Mouse (Mus musculus) hindbrain, embryonic 11.5 days (tissue): ENCODE results near the gene Rbp2. TPM values are rescaled to one million over a fixed set of nuclear protein-coding genes. Genes with fewer than 3 reads are reported as not detected.

Source experiments
- ATAC-seq: fragments of 200-750 bp; cut with Nextera tagmentation; 2 replicates; pipeline ENCODE4 v1.8.0; 2017; ENCODE audit warnings: mild to moderate bottlenecking, moderate TSS enrichment, moderate library complexity; ENCODE audit not compliant: low FRiP score
- DNase-seq: peaks from one replicate; pipeline ENCODE4 v3.0.0-alpha.2; 2015; ENCODE audit warnings: low spot score
- H3K27ac ChIP-seq: fragments of 300-500 bp; sonication (generic); 2 replicates; pipeline ENCODE4 v1.5.1; 2014; ENCODE audit warnings: mild to moderate bottlenecking, low read depth, low read length
- H3K27me3 ChIP-seq: fragments of 300-500 bp; sonication (generic); 2 replicates; pipeline ENCODE4 v1.6.1; 2014; ENCODE audit warnings: mild to moderate bottlenecking, low read length, moderate library complexity, mixed read lengths; ENCODE audit not compliant: control insufficient read depth, insufficient read depth
- H3K36me3 ChIP-seq: fragments of 300-500 bp; sonication (generic); 2 replicates; pipeline ENCODE4 v1.6.1; 2014; ENCODE audit warnings: mild to moderate bottlenecking, low read length, moderate library complexity, mixed read lengths; ENCODE audit not compliant: control insufficient read depth, insufficient read depth
- H3K4me1 ChIP-seq: fragments of 300-500 bp; sonication (generic); replicated peaks from 2 replicates; pipeline ENCODE4 v1.6.1; 2014; ENCODE audit warnings: low read length, mixed read lengths; ENCODE audit not compliant: control insufficient read depth, insufficient read depth
- H3K4me2 ChIP-seq: fragments of 300-500 bp; sonication (generic); replicated peaks from 2 replicates; pipeline ENCODE4 v1.6.1; 2014; ENCODE audit warnings: mild to moderate bottlenecking, low read depth, low read length
- H3K4me3 ChIP-seq: fragments of 300-500 bp; sonication (generic); 2 replicates; pipeline ENCODE4 v1.5.1; 2014; ENCODE audit warnings: low read depth, low read length
- H3K9ac ChIP-seq: fragments of 300-500 bp; sonication (generic); 2 replicates; pipeline ENCODE4 v1.6.1; 2014; ENCODE audit warnings: low read depth, low read length
- H3K9me3 ChIP-seq: fragments of 300-500 bp; sonication (generic); 2 replicates; pipeline ENCODE4 v1.6.1; 2016; ENCODE audit warnings: low read length; ENCODE audit not compliant: control insufficient read depth
- WGBS: fragments of 180-500 bp; shearing (Covaris S2); extraction: QIAGEN DNeasy Blood & Tissue Kit; methylation state at CpG from one replicate; pipeline ENCODE4 v1.1.7; 2014; 5-methylcytosine and 5-hydroxymethylcytosine counted together
- polyA plus RNA-seq: library from polyadenylated mRNA; unstranded; fragments of >200 nt; fragmentation: Nextera tagmentation; extraction: Ambion mirVana; gene quantifications from 2 replicates; pipeline ENCODE4 v1.2.1, GENCODE M21; 2014

Rbp2 gene
- 0.78 and 1.3 TPM in 2 replicates for polyA plus RNA-seq

DNA sequence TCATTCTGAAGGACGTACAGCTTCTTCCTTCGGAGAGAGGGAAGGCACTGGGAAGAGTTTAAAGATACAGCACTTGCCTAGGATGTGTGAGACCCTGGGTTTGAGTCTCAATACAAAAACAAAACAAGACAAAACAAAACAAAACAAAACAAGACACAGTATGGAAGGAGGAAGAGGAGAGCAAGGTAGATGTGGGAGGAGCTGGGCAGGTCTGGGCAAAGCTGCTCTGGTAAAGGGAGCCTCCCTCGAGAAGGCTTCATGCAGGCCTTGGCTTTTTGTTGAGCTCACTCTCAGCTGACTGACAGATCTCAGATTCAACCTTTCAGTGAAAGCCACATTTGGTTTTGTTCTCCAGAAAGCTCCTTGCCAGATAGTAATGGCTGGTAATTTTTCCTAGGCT is at the start of gene Rbp2:
TSS of gene Rbp2 (plus strand) at position 301 of the 400 bp plus-strand sequence.
- Histone ChIP-seq H3K27ac (no peak within 1 kb of the TSS), H3K4me3 (no peak within 1 kb of the TSS), H3K9me3 (no peaks in the 10 kb centered on the region), H3K27me3 (no peaks in the 10 kb centered on the region), H3K36me3 (no peaks in the 10 kb centered on the region), H3K4me1 (no peaks in the 10 kb centered on the region), H3K4me2 (no peak within 1 kb of the TSS), H3K9ac (no peak within 1 kb of the TSS)
- WGBS = 89% methylated on average over 3 of the region's 3 CpGs
- ATAC-seq (no peak), DNase-seq (no peak)

DNA sequence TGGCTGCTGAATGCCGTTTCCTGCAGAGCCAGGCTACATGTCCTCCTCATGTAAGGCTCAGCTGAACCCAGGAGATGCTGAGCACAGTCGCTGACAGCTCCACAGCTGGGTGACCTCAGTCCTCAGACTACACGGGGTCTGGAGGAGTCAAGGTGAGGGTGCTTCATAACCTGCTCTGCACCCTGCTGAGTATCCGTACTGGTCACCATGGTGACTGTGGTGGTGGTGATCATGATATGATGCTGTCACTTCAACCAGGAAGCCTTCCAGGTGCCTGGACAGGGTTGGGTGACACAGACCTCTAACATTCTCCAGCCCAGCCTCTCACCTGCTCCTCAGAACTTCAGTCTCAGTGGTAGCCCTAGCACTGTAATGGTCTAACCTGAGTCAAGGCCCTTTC is 48.1 kb upstream of the Rbp2 start:
- Histone ChIP-seq H3K4me1 (0 out of 2 replicates have a peak, but pooled peaks cover 5% of the 10 kb centered on the region), H3K27me3 (no peaks in the 10 kb centered on the region), H3K9me3 (no peaks in the 10 kb centered on the region), H3K4me3 (no peak overlapping the region), H3K9ac (no peak overlapping the region), H3K36me3 (no peaks in the 10 kb centered on the region), H3K4me2 (no peak overlapping the region), H3K27ac (no peak overlapping the region)
- ATAC-seq = no peak
- 82% methylated on average over 4 of the region's 4 CpGs for WGBS
- DNase-seq = no peak

DNA sequence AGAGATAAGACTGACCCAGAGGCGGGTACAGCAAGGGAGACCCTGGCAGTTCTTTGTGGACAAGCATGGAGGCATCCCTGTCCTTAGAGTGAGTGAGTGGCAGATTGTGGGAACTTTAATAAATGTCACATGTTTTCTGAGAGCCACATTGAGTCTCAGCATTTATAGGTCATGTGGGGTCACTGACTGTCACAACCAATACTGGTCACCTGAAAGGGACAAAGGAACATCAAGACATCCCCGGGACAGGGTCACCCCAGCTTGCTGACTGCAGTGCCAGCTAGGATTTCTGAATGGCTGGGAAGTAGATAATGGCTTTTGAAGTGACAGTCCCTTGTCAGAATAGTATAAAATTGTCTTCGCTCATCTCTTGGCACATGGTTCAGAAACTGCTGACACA is 46.8 kb upstream of the Rbp2 start:
- no peak overlapping the region for H3K27ac ChIP-seq
- WGBS = 63% methylated on average over 3 of the region's 3 CpGs
- H3K4me2 ChIP-seq = no peak overlapping the region
- H3K9ac ChIP-seq = no peak overlapping the region
- H3K36me3 ChIP-seq = no peaks in the 10 kb centered on the region
- DNase-seq (no peak), ATAC-seq (no peak)
- no peaks in the 10 kb centered on the region for H3K27me3 ChIP-seq
- no peak overlapping the region for H3K4me3 ChIP-seq
- H3K9me3 ChIP-seq = no peaks in the 10 kb centered on the region
- no peaks in the 10 kb centered on the region for H3K4me1 ChIP-seq

DNA sequence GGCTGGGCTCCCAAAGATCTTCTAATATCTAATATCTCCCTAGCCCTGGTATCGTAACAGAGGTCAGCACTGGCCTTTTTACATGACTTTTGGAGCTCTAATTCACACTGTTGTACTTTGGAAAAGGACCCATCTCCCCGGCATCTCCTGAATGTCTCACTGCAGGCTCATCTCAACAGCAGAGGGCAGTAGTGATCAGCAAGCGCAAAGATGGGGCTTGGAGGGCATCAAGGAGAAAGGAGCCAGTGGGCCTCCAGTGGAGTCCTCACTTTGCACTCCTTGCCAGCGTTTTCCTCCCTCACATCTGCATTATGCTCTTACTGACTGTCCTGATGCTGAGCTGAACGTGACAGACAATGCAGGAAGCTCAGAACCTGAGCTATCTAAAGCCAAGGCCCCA is 43.3 kb upstream of the Rbp2 start:
- Histone ChIP-seq H3K36me3 (no peaks in the 10 kb centered on the region), H3K4me3 (no peak overlapping the region), H3K4me2 (no peak overlapping the region), H3K9ac (no peak overlapping the region), H3K4me1 (no peaks in the 10 kb centered on the region), H3K27ac (no peak overlapping the region), H3K9me3 (no peaks in the 10 kb centered on the region), H3K27me3 (no peaks in the 10 kb centered on the region)
- WGBS = 67% methylated on average over 5 of the region's 5 CpGs
- peak; percentile 57 for DNase-seq
- no peak for ATAC-seq

DNA sequence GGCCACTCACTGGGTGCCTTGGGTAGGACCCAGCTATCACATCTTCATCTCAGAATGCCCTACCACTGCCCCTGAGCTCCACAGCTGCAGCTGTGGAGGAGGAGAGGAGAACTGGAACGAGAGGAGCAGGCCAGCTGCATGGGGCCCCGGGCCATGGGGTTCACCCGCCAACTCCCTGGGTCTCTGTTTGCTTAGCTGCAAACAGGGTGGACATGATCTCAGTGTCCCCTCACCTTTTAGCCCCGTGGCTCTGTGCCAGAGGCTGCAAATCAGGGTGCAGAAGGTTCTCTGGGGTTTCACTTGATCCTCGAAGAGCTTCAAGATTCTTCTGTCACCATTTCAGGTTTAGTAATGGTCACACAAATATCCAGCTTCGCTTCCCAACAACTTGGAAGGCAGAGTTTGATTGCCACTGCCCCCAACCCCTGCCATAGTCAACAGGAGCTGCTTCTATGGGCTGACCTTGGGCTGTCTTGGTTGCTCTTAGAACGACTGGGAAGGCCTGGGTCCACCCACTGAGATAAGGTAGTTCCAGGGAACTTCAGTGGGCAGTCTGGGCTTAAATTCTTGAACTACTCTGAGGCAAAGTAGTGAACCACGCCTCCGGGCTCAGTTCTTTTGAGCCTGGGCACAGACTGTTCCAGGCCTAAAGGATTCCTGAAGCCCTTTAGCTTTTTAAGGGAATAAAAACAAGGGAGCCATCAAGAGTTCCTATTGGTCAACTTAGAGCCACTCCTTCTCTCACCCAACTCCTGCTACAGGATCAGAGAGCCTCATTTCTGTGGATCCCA is 40.4 kb upstream of the Rbp2 start:
- Histone ChIP-seq H3K27me3 (no peaks in the 10 kb centered on the region), H3K36me3 (no peaks in the 10 kb centered on the region), H3K4me3 (no peak overlapping the region), H3K9ac (no peak overlapping the region), H3K4me2 (no peak overlapping the region), H3K4me1 (no peaks in the 10 kb centered on the region), H3K27ac (no peak overlapping the region), H3K9me3 (no peaks in the 10 kb centered on the region)
- 85% methylated on average over 9 of the region's 9 CpGs for WGBS
- DNase-seq = no peak
- no peak for ATAC-seq

DNA sequence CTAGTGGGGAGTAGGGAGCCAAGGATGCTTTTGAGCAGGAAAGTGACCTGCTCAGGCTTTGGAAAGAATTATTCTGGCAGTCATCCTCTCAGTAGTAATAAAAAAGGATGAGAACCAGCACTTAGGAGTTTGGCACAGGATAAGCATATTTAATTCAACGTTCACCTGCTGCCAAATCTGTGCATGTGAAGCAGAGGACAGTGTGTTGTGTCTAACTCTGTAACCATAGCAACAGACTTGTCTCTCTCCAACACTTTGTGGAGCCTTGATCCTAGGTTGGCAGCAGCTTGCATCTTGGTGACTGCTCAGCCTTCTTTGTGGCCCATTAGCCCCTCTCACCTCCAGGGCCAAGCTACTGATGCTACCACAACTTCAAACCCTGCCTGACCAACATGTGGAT is 34.9 kb upstream of the Rbp2 start:
- Histone ChIP-seq H3K36me3 (no peaks in the 10 kb centered on the region), H3K9ac (no peak overlapping the region), H3K4me1 (no peaks in the 10 kb centered on the region), H3K27ac (no peak overlapping the region), H3K27me3 (no peaks in the 10 kb centered on the region), H3K4me3 (no peak overlapping the region), H3K4me2 (no peak overlapping the region), H3K9me3 (no peaks in the 10 kb centered on the region)
- ATAC-seq (no peak), DNase-seq (no peak)
- WGBS = 81% methylated on average over 1 of the region's 1 CpGs

DNA sequence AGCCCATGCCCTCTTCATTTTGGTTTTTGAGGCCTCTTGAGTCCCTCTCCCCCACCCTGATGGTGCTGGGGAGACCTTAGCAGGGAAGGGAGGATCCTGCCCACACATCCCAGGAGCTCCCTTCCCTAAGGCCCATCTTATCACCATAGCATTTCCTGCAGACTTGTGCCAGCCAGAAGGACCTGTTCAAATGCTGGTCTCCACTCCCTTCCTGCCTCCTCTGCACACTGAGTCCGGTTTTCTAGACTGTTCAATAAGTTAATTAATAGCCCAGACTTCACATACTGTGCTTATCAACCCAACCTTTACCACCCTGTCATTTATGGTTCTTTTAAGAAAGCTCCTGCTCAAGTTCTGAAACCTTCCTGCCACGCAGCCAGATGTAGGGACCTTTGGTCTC is 19.2 kb upstream of the Rbp2 start:
- ATAC-seq (no peak), DNase-seq (no peak)
- Histone ChIP-seq H3K36me3 (no peaks in the 10 kb centered on the region), H3K27ac (no peak overlapping the region), H3K27me3 (no peaks in the 10 kb centered on the region), H3K4me1 (no peaks in the 10 kb centered on the region), H3K4me3 (no peak overlapping the region), H3K4me2 (no peak overlapping the region), H3K9me3 (no peaks in the 10 kb centered on the region), H3K9ac (no peak overlapping the region)
- WGBS = 71% methylated on average over 2 of the region's 2 CpGs

DNA sequence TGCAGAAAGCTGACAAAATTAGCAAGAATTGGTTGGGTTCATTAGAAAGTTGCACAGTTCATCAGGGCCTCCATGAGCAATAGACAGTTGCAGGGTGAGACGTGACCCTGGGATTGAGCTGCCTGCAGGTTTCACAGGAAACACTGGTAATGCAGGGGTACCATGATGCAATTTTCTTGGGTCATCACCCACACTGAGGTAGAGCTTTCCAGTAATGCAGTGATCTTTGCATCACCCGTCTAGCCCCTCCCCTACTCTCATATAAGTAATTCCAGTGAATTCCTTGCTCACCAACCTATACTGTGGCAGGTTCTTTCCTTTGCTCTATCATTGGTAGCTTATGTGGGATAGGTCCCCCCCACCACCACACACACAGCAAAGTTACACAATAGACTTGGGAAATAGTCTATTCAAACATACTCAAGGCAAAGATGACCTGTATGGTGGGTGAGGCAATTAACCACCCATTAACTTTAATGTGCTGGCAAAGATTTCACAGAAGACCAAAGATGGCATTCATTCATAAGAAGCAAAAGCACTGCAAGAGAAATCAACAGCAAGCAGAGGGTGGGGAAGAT is 5.7 kb upstream of the Rbp2 start:
- no peaks in the 10 kb centered on the region for H3K36me3 ChIP-seq
- no peak overlapping the region for H3K27ac ChIP-seq
- 89% methylated on average over 2 of the region's 2 CpGs for WGBS
- no peaks in the 10 kb centered on the region for H3K9me3 ChIP-seq
- H3K27me3 ChIP-seq = no peaks in the 10 kb centered on the region
- no peaks in the 10 kb centered on the region for H3K4me1 ChIP-seq
- no peak overlapping the region for H3K9ac ChIP-seq
- no peak for ATAC-seq
- no peak overlapping the region for H3K4me3 ChIP-seq
- H3K4me2 ChIP-seq = no peak overlapping the region
- no peak for DNase-seq

DNA sequence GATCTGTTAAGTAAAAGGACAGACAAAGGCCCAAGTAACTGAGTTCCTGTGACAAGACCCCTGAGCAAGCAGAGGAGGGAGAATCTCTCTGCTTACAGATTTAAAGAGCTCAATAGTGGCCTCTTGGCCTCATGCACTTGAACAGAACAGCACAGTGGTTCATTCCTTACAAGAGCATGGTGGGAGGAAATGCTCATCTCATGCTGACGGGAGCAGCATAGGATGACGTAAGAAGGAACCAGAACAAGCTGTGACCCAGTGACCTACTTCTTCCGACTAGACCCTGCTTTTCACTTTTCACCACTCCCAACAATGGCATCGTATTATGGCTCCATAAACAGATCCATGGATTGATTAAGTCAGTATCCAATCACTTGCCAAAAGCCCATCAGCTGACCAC is 3.7 kb upstream of the Rbp2 start:
- Histone ChIP-seq H3K4me2 (no peak overlapping the region), H3K27ac (no peak overlapping the region), H3K9me3 (no peaks in the 10 kb centered on the region), H3K4me3 (no peak overlapping the region), H3K4me1 (no peaks in the 10 kb centered on the region), H3K9ac (no peak overlapping the region), H3K27me3 (no peaks in the 10 kb centered on the region), H3K36me3 (no peaks in the 10 kb centered on the region)
- no peak for ATAC-seq
- WGBS = 64% methylated on average over 4 of the region's 4 CpGs
- DNase-seq = no peak
